Mouse (Mus musculus) lung, postnatal 25 days (tissue): Measurements from ENCODE around the gene Poc1b.
A peak's percentile ranks its signal among the peaks of the same experiment; 100 is the strongest.

Experiments used
- DNase-seq: peaks from one replicate; pipeline ENCODE4 v3.0.0; 2022; ENCODE audit warnings: low spot score

Poc1b gene

DNA sequence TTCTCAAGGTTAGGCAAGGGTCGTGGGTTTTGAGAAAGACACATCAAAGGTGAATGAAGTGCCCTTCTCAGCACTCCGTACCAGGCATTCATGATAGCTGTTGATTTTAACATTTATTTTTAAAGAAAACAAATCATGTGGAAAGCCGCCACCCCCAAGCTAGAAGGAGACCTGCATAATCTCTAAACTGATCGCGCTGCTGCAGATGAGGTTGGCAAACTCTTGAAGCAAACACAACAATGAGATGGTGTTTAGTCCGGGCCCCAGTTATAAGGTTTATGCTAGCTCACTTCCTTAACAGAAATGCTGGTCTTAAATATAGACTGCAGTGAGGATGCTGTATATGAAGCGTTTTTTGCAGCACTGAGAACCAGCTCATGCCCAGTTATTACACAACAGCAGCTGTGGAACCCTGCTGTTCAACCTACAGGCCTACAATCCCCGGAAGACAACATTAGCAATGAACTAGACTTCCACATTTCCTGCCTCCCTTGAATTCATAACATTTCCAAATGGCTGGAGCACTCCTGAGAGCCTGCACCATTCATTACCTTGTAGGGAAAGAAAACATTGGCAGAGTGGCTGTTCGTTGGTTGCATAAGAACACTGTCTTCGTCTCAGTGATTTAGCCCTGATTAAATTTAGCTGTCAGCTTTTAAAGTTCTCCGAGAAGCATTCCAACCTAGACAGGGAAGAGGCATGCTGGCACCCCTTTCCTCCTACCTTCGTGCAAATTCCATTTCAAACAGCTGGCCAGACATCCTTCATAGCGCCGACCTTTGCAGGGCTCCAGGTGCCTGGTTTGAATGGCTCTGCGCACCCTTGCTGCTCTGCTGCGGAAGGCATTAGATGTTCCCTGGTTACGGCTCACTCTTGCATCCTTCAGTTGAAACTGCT, 121.4 kb downstream of the Poc1b start:
- DNase-seq, result peak; percentile 51

DNA sequence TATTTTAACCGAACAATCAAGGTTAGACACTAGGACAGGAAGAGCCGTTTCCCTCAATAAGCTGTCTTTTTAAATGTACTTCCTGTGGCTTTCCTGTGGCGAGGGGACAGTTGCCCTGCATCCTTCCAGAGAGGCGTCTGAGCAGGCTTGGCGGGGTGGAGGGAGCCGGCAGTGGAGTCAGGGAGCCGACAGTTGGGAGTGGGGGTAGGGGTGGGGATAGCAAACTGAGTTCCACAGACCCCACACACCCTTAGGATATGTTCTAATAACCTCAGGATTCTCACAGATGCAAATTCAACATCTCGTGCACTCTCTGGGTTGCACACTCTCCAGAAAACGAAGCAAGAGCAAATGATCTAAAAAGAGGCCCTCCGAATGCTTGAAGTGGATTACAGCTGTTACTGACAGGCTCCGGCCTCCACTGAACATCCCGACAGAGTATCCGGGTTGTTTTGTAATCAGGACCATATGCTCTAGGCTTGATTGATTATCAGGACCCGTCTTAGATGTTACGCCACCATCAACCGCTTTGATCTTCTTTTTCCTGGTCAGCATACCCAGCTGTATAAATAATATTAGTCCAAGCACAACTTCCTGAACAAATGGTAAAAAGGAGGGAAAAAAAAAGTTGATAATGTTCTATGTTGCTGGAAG, 122.3 kb downstream of the Poc1b start:
- DNase-seq, result peak; percentile 36

GRCm38 (mm10) chr10:99232518-99233227, 125.8 kb downstream of the Poc1b start:
- DNase-seq, result peak; percentile 18

DNA sequence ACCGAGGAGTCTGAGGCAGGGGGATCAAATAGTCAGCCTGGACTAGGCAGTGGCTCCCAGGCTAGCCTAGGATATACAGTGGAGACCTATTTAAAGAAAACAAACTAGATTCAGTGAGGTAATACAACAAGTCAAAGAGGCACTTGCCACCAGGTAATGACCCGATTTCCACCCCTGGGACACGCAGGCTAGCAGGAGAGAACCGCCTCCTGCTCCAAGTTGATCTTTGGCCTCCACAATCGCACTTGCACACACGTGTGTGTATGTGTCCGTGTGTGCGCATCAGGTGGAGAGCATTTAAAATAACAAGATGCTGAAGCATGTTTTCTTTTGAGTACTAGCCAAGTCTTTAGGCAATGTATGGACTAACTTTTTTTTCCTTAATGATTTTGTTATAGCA, 127.5 kb downstream of the Poc1b start:
- no peak for DNase-seq

DNA sequence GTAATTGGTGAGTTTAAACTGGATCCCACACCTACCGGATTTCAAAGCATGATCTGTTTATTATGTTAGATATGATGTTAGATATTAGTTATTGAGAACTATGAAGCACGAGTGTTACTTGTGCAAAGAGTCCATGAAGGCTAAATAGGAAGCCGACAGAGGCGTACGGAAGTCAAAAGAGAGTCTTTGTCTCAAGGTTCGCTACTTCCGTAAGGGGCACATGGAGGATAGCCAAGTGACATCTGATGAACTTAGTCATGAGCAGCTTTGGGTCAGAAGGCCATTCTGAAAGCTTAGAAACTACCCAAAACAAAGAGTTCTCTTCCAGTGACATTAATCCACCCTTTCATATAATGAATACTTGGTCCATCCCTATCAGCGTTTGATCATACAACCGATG, 128.2 kb downstream of the Poc1b start:
- no peak for DNase-seq

- DNase-seq, result peak; percentile 76
Observed at GRCm38 (mm10) chr10:99237205-99237832, 130.5 kb downstream of the Poc1b start.

DNA sequence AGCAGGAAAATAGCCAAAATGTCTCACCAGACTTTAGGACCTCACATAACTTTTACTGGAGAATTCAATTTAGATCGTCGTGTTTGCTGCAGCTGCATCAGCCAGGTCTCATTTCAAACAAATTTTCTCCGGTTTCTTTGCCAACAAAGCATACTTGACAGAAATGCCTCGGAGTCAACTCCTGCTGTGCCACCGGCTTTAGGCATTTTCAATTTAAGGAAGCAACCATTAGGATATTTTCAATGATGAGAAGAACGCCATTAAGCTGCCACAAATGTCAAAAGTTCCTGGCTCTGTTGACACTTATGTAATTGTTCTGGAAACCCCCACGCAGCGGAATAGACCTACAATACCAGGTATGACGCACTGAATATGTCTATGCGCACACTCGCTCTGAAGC, 131.7 kb downstream of the Poc1b start:
- no peak for DNase-seq

DNA sequence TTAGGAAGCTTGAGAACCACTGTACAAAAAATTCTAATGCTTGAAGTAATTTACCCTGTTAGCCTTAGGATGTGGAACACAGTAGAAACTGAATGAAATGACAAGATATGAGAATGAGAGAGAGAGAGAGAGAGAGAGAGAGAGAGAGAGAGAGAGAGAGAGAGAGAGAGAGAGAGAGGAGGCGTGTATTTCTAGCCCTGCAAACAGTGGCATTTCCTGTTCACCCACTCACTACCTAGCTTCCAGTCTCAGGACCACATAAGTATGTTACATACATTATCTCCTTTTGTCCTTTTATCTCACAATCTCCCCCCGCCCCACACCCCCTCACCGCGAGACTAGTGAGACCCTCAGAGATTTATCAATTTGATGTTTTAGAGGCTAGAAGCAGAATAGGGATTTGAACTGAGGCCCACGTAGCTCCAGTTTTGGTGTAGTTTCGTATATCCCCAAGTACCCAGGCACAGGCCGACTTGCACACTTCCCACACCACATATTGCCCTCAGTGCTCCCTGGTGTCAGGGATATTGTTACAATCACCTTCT, 134.5 kb downstream of the Poc1b start:
- no peak for DNase-seq

DNA sequence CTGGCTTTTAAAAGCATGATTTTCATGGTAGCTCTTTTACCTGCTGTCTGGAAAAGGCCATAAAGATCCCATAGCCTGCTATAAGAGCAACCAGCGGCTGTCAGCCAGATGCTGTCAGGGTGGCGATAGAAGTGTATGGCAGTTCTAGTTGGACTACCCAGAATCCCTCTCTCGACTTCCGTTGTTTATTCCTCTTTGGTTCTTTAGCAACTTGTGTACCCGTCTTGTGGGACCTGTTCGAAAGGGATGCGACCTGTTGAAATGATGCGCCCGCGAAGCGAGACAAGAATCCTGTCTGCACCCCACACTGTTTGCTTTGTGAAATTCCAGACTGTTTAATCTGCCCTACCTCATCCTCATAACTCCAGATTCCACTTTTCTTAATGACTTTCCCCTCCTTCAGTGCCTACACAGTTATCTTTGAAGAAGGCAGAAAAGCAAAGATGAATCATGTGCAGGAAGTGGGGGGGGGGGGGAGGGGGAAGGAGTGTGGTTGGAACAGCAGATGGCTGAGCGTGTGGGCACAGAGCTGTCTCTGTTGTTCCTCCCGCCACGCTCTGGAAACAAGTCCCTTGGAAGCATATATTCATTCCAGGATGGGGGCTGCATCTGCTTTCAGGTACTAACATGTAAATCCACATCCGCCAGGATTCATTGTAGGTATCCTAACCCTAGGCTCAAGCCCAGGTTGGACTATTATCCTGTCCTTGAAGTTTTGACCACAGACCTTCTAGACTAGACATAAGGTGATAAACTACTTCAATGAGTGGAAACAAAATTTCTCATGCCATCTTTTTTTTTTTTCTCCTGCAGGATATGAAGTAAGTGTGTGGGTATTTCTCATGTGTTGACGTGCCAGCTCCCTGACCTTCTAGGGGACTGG, 135.2 kb downstream of the Poc1b start:
- DNase-seq, result peak; percentile 45

- no peak for DNase-seq
Observed at GRCm38 (mm10) chr10:99242721-99243120, 135.9 kb downstream of the Poc1b start.

GRCm38 (mm10) chr10:99243907-99244489, 137.2 kb downstream of the Poc1b start:
- no peak for DNase-seq

DNA sequence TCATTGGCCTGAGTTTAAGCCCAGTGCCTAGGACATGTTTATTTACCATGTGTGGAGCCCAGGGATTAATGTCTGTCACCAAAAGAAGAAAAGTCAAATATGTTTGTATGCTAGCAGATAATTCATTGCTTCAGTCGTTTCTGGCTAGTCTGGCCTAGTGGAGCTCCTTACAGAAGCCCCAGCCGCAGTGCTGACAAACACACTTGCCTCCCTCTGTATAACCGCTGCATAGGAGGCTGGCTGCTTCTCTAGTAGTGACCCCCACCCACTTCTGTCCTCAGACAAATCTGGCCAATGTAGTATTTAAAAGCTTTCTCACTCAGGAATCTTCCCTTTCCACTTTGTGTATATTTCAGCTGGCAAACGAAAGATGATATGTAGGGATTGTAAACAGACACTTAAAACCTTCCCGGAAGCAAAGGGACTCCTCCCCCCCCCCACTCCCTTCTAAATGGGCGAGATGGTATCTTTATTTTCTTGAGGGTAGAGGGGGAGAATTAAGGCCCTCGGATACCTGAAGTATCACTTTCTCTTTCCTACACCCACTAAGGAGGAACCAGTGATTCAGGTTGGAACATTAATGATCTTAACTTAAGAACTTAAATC, 137.9 kb downstream of the Poc1b start:
- DNase-seq, result no peak

DNA sequence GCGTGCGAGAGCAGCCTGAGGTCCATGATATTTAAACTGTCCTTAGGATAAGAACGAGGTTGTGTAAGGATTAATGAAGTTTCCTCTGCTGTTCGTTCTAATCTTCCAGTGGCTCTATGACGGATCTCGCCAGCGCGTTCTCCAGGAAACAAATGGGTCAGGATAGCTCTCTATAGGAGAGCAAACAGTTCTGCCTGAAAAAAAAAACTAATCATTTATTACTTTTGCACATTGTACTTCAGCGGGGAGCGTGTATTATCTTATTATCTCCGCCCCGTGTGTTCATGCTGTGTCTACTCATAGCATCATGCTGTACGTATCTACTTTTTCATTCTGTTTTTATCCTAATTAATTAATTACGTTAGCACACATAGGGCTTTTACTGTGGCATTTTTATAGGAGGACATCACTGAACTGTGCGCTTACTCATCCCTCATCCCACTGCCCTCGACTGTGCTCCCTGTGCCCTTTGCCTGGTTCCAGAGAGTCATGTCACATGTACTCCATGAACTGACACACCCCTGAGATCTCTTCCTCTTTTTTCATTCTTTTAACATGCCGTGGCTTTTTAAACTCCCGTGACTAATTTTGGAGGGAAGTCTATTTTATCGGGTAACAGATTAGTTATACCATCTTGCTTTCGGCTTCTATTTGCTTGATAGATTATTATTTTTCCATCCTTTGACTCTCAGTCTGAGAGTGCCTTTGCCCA, 140.1 kb downstream of the Poc1b start:
- no peak for DNase-seq
